Mouse (Mus musculus): ENCODE results near the gene Olfr1448.
"Not testable (repeated sequence)": the region's sequence is repeated elsewhere in the genome, so short reads cannot be mapped to it uniquely, and the experiment has no call there.

Olfr1448 gene

DNA sequence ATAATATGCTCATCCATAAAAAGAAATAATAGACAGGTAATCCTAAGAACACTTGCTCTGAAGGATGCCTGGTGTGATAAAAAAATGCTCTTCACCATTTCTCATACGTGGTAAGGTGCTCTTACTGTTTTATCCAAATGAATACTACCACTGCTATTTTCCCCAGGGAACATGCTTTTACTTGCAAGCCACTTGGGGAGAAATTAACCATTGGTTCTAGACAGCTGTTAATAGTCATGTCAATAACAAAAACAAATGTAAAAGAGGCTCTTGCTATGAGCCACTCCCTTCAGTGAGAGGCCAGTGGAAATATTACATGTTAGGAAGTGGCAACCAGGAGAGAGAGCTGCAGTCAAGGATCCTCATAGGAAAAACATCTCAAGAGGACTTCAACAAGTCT is at the start of gene Olfr1448:
Gene Olfr1448 (minus strand): TSS at position 101 of the 400 bp plus-strand sequence.
- no peak for DNase-seq (ENCODE audit: low spot score)

DNA sequence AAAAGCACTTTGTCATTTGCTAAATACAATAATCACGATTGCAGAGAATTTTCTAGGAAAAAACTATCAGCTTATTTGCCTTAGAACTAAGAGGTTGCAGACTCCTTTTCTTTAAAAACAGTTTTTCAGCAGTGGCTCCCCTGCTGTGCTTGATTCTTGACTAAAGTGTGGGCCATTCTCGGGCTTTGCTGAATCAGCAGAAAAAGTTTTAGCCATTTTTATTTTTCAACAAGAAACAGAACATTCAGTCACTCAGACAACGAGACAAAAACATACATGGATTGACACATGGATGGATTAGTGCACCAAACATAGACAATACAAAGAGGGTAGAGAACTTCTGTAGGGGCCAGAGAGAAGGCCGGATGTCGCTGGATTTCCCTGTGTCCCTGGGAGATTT is 45.9 kb upstream of the Olfr1448 start:
- not testable (repeated sequence) for DNase-seq (ENCODE audit: low spot score)

DNA sequence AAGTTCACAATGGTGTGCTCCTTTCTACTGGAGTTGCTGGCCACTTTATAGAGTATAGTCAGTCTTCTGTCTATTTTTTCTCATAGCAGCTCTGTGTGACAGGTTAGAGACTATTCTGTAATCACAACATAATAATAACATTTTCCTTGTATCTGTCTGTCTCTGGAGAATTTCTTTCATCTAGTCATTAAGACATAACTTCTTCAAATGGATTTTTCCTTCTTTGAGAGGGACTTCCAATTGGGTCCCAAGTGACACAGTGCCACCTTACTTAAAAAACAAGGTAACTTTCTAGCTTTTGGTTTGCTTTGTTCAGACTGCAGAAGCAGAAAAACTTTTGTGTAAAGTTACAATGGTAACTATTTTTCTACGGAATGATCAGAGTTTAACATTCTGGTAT is 25.7 kb upstream of the Olfr1448 start, which contains the start of gene Olfr1450:
Gene Olfr1450 (plus strand): TSS at position 301 of the 400 bp plus-strand sequence.
- no peak for DNase-seq (ENCODE audit: low spot score)

DNA sequence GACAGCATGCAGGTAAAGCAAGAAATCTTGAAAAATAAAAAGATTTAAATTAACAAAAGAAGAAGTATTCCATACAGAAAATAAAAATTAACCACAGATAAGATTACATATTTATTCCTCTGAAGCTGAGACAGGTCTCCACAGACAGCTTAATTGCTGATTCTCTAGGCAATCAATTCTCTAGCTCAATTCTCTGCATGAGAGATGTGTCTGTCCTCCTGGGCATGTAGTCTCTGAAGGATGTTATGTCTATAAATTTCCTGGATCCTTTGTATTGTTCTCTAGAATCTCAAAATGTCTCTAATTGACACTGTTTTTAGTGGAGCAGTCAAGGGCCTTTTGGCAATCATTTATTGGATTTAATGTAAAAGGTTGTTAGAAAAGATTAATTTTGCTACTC is 6.3 kb upstream of the Olfr1448 start, which contains the start of gene Olfr1449:
Gene Olfr1449 (plus strand): TSS at position 301 of the 400 bp plus-strand sequence.
- DNase-seq (ENCODE audit: low spot score): no peak

GRCm38 (mm10) chr19:12903643-12904042 is 20.6 kb downstream of the Olfr1448 start, which contains the start of gene Olfr1447:
TSS of gene Olfr1447 (minus strand) at chr19:12903743.
- no peak for DNase-seq (ENCODE audit: low spot score)

GRCm38 (mm10) chr19:12893424-12893823 is 30.8 kb downstream of the Olfr1448 start, which contains the start of gene Olfr1446:
TSS of gene Olfr1446 (minus strand) at chr19:12893524.
- DNase-seq (ENCODE audit: low spot score): no peak

DNA sequence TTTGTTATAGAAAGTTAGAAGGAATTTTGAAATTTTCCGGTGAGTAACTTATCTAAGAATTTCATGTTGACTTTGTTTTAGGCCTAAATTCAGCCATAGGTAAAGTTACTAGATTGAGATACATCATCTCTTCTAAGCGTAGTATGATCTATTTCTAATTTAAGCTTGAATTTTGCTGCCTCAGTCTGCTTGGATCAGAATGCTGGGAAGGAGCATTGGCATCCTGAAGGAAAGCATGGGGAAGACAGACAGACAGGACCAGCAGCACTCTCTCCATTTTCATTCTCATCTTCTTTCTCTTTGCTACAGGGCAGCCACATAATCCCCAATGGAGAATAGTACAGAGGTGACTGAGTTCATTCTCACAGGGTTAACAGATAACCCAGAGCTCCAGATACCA is 40.7 kb downstream of the Olfr1448 start, which contains the start of gene Olfr1445:
Gene Olfr1445 (plus strand): TSS at position 301 of the 400 bp plus-strand sequence.
- DNase-seq (ENCODE audit: low spot score): no peak

Data from T-cell, adult 2 months (primary cell).